Mouse (Mus musculus): ENCODE data around the gene Rnf150.

DNA sequence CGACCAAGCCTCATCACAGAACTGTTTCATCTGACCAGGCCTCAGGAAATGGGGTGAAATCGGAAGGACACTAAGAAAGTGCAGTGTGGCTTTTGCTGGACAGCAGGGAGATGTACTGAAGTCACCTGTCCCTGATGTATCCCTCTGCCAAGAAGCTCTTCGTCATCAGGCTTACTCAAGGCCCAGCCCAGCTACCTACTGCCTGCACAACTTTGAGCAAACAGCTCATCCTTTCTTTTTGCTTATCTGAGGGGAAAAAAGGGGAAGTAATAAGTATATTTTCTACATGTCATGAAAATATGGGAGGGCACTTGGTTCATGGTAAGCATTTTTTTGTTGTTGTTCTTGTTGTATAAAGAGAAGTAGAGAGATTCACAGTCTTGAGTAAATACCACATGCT lies 191.6 kb downstream of the Rnf150 start:
- TF ChIP-seq CTCF (IDR thresholded peaks at IDR 0.05; ENCODE audit: low read depth, low read length) (no peak), POLR2A (IDR thresholded peaks at IDR 0.05; ENCODE audit: borderline replicate concordance, low read depth, low read length) (no peak)
